Mouse (Mus musculus) hindlimb bud, embryonic 11.5 days (tissue): ENCODE results near the gene Lypd6.

Experiments
- DNase-seq: peaks from one replicate; pipeline ENCODE4 v3.0.0-alpha.2; 2012; ENCODE audit warnings: low read depth, low spot score; ENCODE audit errors: extremely low spot score

The Lypd6 gene

DNA sequence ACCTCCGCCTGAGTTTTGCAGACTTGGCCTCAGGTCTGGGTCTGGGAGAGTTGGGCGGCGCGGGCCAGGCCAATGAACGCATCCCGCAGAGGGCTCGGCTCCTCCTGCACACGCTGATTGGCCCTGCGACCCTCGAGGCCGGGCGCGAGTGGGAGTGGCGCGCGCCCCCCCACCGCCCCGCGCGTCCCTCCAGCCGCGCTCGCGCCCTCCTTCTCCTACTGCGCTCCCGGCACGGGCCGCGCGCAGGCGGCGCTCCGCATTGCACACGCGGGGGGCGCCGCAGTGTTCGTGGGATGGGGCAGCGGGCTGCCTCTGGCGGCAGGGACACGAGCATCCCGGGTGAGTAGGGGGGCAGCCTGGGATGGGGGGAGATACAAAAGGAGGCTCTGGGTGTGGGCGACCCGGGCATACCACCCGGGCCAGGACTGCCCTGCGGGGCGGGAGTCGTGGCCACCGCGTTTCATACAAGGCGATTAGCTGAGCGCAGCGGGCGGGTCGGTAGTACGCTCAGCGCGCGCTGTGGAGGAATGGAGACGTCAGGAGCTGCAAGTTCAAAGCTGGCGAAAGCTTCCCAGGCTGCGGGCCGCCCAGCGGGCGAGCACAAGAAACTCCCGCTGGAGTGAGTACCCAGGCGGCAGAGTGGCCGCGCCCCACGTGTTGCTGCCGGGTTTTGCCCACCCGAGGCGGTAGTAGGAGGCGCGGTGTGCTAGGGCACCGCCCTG is at the start of gene Lypd6:
TSS of gene Lypd6 (plus strand) at position 184 of the 722 bp plus-strand sequence.
- DNase-seq: no peak

DNA sequence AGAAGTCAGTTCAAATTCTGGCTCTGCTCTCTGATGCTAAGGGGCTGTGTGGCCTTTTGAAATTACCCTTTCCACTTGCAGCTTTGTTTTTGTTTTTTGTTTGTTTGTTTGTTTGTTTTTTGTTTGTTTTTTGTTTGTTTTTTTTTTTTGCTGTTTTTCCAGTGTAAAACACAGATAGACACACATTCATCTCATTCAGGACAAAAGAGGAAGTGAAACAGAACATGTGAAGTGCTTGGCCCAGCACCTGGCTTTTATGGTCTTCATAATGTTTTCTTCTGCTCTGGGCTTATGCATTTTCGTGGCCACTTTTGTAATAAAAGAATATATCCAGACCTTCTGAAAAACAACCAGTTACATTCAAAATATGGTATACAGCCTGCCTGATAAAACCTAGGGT is 46.8 kb upstream of the Lypd6 start:
- DNase-seq: no peak

DNA sequence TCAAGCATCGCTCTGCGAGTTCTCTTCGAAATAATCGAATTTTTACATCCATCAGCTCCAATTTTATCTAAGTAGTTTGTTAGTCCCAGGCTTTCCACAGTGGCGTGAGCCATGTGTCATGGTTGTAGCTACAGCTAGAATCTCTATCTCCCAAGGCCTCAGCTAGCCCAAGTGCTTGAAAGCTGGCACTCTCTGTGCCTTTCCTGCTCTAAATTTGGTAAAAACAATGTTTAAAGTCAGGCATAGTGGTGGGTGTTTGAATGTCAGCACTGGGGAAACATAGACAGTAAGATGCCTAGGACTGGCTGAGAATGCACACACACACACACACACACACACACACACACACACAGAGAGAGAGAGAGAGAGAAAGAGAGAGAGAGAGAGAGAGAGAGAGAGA is 40.7 kb upstream of the Lypd6 start:
- no peak for DNase-seq

DNA sequence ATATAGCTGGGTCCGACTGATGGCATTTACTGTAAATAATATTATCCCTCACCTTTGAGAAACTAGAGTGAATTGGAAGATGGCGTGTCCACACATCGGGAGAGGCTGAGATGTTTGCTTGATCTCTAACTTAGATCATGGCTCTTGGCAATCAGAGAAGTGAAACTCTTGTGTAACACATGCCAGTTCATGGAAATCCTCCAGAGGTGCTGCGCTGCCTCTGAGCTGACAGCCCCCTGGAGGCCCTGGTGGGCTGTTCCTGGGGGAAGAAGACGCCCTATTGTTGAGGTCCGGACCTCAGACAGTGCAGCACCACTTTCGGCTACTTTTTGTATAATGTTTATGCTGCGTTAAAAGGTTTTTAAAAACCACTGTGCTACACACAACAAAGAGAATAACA is 37.3 kb upstream of the Lypd6 start:
- DNase-seq: no peak

DNA sequence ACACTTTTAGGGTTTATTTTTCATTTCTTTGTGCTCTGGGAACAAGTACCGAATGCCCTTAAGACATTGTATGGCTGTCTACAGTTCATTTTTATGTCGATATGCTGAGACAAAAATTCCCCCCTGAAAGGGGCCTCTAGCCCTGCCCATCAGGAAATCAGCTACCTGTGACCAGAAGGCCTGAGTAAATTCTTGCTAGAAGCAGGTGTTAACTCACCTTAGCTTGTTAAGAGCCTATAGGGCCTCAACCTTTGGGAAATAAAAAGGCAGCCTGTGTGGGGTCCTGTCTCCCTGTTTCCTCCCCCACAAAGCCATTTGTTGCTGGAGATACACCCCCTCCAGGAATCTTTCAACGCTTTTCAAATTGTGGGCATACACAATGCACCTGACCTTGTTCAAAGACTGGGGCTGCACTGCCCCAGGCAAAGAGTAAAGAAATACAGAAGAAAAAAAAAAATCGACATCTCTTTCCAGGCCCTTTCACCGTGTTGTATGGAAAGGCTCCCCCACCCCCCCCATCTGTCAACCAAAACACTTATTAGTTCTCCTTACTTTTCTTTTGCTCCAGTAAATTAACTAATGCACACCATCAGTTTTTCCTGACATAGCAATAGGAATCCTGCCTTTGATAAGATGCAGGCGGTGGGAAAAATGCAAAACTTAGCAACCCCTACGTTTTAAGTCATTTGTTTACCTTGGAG is 21.9 kb upstream of the Lypd6 start:
- DNase-seq: no peak

DNA sequence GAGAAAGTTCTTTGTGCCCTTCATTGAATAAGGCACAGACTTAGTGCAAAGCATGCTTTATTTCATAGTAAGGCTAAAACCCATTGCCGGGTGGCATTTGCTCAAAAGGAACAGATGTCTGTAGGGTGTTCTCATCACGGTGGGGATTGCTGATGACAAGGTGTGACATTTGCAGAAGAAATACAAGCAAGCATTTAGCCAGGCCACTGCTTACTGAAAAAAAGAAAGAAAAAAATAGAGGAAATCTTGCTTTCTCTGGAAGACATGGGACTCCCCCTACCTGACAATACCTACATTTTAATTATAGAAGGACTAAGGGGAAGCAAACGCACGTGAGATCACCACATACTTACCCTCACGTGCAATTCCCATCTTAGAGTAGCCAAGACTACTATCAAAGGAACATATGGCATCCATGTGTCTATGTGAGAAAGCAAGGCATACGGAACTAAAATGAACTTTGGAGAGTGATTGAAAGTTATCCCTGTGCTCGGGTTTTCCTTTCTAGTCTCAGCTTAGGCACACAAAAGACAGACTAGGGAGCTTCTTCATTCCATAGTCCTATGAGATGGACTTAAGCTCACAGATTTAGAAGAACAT is 21.3 kb upstream of the Lypd6 start:
- DNase-seq: no peak

DNA sequence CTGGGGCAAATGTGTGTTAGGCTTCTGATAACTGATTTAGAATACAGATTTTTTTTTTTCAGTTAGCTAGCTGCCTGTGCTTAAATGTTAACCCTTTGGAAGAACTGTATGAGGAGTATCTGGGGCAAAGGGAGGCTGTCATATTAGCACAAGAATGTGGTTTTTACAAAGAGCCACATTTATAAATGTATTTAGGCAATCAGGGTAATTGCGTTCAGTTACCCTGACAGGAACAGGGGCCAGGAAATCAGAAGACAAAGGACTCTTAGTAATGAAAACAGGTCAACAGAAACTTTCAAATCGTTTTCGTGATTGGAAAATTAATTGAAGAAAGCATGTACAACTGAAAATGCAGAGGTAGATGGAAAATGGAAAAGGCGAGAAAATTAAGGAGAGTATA is 20.4 kb upstream of the Lypd6 start:
- no peak for DNase-seq

DNA sequence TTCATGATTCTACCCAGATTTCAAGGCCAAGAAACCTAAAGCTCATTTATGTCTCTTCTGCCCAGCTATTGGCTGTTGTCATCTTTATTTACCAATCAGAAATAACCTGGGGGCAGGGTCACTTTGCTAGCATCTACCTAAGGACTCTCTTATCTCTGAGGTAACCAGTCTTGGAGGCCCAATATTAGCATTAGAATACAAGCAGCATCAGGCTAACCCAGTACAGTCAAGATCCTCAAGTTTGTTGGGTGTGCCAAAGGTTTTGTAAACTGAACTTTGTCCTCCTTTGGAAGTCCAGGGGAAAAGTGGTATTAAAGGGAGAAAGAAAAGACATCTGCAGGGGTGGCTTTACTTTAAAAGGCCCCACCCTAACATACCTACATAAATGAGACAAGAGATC is 17.8 kb upstream of the Lypd6 start:
- DNase-seq: no peak

DNA sequence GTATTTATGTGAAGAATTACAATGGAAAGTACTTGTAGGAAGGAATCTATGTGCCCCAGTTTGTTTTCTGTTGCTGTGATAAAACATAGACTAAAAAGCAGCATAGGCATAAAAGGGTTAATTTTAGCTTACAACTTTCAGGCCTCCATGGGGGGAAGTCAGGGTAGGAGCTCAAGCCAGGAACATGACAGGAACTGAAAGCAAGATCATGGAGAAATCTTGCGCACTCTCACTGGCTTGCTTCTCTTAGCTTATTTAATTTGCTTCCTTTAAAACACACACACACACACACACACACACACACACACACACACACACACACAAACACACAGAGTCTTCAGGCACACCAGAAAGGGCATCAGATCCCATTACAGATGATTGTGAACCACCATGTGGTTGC is 12.3 kb upstream of the Lypd6 start:
- DNase-seq: no peak

DNA sequence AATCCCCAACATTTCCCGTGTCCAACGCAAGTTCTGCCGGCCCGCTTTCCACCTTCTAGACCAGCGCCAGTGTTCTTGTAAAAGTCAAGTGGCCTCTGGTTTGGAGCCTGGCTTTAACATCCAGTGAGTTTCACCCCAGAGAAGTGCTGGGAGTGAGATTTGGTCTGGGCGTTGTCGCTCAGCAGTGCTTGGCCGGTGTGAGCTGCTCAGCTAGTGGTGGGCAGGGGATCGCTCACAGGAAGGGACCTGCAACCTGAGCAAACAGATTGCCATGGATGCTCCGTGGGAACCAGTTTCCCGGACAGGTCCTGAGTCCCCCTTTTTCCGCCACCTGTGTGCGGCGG is 355 bp upstream of the Lypd6 start:
- no peak for DNase-seq

DNA sequence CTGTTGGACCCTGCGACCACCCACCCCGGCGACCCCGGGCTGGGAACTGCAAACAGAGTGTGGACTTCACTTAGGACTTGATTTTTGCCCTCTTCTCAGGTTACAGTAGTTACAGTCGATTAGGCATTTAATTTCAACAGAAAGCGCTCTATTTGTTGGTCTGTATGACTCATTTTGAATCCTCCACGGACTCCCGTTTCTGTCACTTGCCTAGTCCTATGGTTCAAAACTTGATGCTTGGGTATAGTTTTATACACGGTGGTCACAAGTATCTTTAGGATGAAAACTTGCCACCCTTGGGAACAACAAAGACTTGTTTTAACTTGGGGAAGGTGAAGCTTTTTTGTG is 713 bp downstream of the Lypd6 start:
- DNase-seq: no peak

DNA sequence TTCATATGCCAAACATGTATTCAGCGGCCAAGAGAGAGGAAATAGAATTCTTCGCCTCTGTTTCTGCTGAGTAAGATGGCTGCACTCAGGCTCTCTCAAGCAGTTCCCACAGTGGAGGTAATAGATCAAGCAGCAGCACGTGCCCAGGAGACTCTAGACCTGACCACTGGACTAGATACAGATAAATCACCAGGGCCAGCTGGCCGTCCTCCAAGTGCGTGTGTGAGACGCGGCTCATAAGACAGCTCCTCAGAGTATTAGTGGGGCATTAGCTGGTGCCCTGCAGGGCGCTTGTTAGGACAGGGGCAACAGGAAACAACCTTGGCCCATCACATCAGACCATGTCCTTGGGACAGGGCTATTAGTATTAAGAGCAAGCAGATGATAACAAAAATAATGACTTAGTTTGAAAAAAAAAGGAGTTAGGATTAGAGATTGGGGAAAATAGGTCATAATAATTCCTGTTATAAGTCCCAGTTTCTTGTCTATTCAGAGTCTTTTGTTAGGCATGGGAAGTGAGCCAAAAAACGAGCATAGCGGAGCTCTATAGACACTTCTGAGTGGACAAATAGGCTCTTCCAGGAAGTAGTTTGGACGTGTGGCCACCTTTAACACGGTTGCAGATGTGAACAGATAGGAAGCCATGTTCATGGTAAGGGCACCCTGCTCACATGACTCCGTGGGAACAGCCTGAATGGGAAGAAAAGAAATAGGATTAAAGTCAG is 3.5 kb downstream of the Lypd6 start:
- no peak for DNase-seq

DNA sequence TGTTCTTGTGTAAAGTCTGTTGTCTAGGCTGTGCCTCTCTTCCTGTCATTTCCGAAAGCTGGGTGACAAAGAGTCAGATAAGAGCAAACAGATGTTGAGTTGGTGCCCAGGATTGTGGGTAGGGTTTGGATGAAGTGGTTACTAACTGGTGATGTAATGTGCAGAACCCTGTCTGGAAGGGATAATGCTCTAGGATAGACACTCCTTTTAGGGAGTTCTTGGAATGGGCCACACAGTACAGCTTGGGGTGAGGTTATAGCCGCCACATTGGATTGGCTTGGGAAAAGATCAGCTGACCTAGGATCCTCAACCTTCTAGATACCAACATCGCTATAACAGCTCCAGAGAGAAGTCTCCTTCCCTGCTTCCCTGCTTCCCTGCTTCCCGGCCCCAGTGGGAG is 5.9 kb downstream of the Lypd6 start:
- no peak for DNase-seq

DNA sequence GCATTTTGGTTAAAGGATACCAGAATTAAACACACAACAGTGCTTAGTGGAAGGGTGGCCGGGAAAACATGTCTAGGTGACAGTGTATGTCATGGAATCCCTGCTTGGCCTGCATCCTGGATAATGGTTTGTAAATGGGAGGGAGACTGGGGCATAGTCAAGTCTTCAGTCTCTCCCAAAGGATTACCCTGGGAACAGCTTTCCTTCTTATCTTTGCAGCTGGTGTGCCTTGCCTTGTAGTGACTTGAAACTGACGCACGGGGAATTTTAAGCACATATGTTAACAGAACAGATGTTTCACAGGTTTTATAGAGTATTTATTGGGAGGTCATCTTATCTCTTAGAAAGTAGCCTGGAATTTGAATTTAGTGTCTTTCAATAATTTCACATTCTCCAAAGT is 18.5 kb downstream of the Lypd6 start:
- DNase-seq: no peak

DNA sequence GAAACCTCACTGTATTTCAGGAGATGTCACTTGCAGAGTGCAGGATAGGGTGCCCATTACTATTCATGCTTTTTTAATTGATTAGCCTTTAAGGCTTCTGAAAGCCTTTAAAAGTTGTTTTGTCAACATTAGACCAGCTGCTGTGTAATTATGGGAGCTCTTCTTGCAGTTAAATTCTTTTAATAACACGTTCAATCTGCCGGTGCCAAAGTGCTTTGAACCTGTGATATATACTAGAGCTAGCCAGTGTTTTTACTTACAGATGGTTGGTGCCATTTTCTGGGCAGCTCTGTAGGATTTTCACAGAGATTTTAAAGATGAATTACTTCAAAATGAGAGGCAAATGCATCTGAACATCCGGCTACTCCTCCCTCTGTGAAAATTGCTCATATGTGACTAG is 21.5 kb downstream of the Lypd6 start:
- DNase-seq: no peak

DNA sequence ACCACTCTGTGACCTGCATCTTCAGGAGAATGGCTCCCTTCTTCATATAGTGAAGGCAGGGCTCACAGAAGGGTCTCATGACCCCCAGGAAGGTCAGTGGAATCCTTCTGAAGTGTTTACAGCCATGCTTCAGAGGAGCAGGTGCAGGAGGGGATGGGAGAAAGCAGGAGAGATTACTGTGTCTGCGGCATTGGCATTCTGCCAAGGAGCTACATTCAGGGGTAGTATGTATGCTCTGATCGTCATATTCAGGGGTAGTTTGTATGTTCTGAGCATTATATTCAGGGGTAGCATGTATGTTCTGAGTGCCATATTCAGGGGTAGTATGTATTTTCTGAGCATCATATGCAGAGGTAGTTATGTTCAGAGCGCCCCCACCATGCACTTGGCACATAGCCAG is 30.1 kb downstream of the Lypd6 start:
- no peak for DNase-seq

DNA sequence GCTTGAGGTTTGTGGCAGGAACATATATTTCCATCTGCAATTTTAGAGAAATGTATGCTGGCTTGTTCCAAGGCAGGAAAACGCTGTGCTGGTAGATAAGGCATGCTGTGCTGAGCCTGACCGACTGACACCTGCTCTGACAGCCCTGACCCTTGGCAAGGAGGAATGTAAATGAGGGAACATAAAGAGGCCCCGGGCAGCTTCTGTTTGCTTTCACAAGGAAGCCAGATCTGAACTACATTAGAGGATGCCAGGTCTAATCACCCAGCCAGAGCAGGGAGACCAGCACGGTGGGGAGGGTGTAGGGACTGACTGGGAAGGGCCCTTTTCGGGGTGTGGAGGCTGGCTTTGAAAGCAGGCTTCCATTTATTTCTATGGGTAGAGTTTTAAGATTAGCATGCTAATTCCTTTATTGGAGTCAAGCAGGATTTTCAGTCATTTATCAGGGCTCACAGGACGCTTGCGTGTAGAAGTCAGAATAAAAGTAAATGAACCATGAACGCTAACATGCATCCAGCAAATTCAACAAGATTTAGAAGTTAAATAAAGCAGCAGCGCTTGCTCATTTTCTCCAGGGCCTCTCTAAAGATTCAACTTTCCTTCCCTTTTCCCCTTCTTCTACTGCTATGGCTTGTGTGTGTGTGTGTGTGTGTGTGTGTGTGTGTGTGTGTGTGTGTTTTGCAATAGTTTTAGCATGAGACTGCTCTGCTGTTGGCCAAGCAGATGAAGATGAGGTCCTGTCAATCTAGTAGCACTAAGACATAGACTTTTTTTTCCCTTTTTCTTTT is 34.3 kb downstream of the Lypd6 start:
- no peak for DNase-seq

DNA sequence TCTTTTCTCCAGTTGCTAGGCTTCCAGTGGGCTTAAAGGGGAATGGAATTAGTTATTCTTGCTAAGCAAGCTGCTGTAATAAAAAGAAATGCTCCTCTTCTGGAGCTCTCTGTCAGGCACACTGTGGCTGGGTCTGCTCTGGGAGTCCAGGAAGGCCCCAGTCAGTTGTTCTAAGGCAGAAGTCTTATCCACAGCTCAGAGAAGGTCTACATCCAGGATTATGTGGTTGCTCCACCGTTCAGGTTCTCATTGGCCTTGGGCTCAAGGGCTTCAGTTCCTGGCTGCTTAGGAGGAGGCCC is 34.9 kb downstream of the Lypd6 start:
- DNase-seq: no peak

DNA sequence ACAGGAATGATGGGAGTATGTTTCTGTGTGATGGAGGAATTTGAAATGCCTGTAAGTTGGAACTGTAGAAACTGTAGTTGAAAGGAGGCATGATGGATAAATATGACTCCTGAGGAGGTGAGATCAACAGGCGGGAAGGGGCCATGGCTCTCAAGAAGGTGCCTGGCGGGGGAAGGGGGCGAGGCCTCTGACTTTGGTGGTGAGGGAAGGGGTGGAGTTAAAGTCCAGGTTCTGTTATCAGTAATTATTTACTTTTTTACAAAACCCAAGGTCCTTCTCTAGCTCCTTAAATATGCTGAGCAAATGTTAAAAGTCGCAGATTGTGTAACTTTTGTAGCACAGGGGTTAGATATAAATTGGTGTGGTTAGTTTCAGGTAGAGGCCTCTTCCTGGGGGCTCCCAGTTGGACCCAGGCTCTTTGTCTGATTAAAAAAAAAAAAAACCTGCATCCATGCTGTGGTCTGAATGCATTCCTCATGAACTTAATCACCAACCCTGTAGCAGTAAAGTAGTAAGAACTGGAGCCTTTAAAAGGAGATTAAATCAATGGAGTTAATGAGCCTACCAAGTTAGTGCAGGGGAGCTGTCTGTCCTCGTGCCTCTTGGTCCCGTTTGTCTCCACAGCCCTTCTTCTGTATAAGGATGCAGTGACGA is 37.7 kb downstream of the Lypd6 start:
- DNase-seq: no peak

DNA sequence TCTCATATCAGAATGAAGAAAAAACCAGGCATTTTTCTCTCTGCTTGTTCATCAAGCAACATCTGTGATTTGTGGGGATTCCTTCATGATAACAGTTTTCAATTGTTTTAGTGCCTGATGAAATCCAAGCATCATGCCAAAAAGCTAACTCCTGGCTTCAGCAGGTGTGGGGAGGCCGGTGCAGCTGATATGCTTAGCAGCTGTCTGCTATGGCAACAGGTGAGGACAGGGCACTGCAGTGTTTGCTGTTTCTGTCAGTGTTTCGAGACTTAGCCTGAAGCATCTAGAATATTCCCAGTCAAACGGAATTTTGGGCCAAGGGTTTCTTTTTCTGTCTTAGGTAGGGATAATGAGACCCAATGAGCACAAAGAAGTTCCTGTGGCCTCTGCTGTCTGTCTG is 39.4 kb downstream of the Lypd6 start:
- no peak for DNase-seq

DNA sequence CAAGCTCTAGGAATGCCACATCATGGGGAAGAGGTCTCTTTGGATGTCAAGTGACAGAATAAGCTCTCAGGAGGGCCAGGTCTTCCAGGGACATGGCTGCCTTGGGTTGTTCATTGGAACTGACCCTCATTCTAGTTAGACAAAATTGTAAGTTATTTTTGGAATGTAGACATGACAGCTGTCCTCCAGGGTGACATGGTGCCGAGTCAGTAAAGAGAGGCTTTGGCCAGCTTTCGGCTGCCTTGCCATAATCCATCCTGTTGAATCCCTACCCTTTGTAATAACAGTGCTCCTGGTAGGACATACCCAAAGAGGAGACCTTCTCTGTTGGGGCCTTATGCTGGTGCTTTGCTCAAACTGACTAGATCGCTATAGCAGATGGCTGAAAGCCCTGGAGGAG is 39.8 kb downstream of the Lypd6 start:
- no peak for DNase-seq
